Mouse (Mus musculus) bone marrow macrophage, adult 2 months (primary cell): ENCODE measurements at regions not wholly inside any gene's neighbourhood (a gene's known extent, or its start where the extent isn't known, plus 50 kb on each side); places are given as distances from the start of the nearest gene placed in this dataset.

ENCODE experiments used
- CTCF ChIP-seq: IDR thresholded peaks from 2 replicates; pipeline ENCODE4 v1.5.1; 2012; ENCODE audit warnings: low read depth, mild to moderate bottlenecking, low read length, moderate library complexity
- POLR2A ChIP-seq: IDR thresholded peaks from 2 replicates; pipeline ENCODE4 v1.6.1; 2012; ENCODE audit warnings: mild to moderate bottlenecking, low read depth, low read length, borderline replicate concordance

GRCm38 (mm10) chr13:63751196-63751595 is 63.8 kb upstream of the Ercc6l2 start:
- TF ChIP-seq POLR2A (no peak), CTCF (no peak)
